Mouse (Mus musculus): ENCODE data around the gene Mrgprh.
A peak's percentile ranks its signal among the peaks of the same experiment; 100 is the strongest.
"Not testable (repeated sequence)": the region's sequence is repeated elsewhere in the genome, so short reads cannot be mapped to it uniquely, and the experiment has no call there.

Gene Mrgprh

GRCm38 (mm10) chr17:12872275-12873028, 3.4 kb upstream of the Mrgprh start:
- peak; percentile 37 to 55 for DNase-seq

- peak; percentile 88 to 92 for DNase-seq
These were observed 4.3 kb downstream of the Mrgprh start for GRCm38 (mm10) chr17:12880178-12880577.

GRCm38 (mm10) chr17:12881216-12881615, 5.4 kb downstream of the Mrgprh start:
- no peak for DNase-seq

DNA sequence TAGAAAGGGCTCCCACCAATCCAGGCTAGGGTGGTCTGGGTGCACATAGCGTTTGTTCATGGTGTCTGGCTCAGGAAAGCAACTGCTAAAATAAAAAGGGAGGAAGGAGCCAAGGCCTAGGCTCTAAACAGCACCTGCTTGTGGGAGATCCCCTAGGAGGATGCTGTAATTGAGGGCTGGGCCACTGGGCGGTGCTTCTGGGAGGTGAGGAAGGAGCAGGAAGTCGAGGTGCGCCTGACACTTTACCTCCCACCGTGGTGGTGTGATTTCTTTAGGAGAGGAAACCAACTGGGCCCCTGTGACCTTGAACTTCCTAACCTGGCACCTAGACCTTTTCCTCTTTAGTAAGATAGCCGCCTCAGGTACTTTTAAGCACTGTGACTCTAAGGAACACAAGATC, 10.8 kb downstream of the Mrgprh start:
- DNase-seq, result no peak

- DNase-seq, result peak in 1 of 2 experiments; percentile 34
These were observed 11.4 kb downstream of the Mrgprh start for GRCm38 (mm10) chr17:12887021-12887775.

DNA sequence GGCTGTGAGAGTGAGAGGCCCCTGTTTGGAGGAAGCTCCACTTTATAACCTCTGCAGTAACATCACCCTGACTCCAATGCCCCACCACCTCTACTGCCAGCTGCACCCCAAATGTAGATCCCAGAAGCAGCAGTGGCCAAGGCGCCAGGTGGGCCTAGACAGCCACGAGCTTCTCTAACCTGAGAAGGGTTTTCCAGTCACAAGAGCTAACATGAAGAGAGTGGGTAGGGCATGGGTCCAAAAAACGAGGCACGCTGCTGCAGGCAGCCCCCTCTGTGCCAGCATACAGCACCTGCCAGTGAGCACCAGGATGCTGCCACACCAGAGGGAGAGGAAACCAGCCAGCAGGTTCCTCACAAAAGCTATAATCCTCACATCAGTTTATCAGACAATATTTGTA, 15.2 kb downstream of the Mrgprh start:
- DNase-seq, result peak; percentile 74 to 80

- DNase-seq, result no peak
These were observed 16.2 kb downstream of the Mrgprh start for GRCm38 (mm10) chr17:12892033-12892432.

DNA sequence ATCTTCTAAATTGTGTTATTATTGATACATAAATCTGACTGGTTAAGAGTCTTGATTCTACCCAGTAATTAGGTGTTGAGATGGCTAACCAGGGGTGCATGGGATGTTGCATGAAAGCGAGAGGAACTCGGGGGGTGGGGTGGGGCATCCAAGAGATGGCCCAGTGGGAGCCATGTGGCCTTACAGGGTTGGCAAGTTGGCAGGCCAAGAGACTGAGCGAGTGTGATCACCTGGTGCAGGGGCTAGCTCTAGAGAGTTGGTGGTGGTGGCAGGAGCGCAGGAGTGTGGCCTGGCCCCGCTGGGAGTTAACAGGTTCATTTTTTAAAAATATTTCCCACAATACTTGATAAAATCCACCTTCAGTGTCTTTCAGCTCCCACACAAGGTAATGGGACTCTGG, 21.8 kb downstream of the Mrgprh start:
- DNase-seq, result no peak

- not testable (repeated sequence) for DNase-seq
These were observed 22.8 kb downstream of the Mrgprh start for GRCm38 (mm10) chr17:12898607-12899006.

DNA sequence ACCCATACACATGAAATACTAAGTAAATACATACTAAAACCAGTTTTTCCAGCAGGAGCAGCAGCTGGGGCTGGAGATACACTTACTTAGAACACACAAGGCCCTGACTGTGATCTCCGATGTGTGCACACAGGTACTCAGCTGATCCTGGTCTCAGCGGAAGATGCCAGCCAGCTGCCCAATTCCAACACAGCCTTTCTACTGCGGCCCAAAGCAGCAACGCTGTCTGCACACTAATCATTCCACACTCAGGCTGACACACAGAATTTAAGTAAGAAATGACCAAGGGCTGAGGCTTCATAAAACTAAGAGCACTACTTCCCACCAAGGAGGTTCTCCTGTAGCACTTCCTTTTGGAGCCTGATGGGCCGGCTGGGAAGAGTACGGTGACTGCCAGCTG, 26.5 kb downstream of the Mrgprh start:
- DNase-seq, result no peak

DNA sequence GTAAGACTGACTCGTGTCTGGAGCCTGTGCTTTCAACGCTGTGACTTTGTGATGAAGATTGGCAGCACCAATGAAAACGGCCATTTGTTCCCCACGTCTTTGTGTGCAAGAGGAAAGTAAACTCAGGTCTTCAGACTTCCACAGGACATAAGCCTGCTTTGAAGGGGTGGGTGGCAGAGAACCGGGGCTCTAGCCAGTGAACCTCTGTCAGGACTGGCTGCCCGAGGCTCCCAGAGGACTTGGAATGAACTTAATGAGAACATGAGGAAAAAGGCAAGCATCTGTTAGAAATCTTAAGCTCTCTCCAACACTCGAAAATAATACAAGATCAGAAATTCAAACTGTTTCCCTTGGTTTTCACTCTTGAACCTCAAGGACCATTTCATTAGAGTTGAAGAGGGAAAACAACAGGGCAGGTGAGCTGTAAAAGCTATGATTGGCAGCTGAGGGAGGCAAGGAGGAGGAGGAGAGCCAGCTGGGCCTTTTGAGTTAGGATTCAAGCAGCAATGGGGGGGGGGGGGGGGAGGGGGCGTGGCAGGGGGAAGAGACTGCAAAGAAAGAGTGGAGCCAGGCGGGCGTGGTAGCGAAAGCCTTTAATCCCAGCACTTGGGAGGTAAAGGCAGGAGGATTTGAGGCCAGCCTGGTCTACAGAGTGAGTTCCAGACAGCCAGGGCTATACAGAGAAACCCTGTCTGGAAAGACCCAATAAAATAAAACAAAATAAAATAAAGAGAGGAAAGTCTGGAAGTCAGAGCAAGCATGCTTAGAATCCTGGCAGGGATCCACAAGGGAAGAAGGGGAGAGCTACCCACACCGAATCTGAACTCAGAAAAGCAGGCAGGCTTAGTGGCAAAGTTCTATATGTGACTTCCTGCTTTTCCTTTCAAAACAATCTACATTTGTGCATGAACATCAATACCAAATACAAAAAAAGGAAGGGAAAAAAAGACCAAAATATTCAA, 27.8 kb downstream of the Mrgprh start:
- DNase-seq, result no peak

GRCm38 (mm10) chr17:12904349-12904748, 28.5 kb downstream of the Mrgprh start:
- no peak for DNase-seq

- DNase-seq, result no peak
These were observed 30.0 kb downstream of the Mrgprh start for GRCm38 (mm10) chr17:12905810-12906209.

- no peak for DNase-seq
These were observed 30.6 kb downstream of the Mrgprh start for GRCm38 (mm10) chr17:12906436-12906835.

DNA sequence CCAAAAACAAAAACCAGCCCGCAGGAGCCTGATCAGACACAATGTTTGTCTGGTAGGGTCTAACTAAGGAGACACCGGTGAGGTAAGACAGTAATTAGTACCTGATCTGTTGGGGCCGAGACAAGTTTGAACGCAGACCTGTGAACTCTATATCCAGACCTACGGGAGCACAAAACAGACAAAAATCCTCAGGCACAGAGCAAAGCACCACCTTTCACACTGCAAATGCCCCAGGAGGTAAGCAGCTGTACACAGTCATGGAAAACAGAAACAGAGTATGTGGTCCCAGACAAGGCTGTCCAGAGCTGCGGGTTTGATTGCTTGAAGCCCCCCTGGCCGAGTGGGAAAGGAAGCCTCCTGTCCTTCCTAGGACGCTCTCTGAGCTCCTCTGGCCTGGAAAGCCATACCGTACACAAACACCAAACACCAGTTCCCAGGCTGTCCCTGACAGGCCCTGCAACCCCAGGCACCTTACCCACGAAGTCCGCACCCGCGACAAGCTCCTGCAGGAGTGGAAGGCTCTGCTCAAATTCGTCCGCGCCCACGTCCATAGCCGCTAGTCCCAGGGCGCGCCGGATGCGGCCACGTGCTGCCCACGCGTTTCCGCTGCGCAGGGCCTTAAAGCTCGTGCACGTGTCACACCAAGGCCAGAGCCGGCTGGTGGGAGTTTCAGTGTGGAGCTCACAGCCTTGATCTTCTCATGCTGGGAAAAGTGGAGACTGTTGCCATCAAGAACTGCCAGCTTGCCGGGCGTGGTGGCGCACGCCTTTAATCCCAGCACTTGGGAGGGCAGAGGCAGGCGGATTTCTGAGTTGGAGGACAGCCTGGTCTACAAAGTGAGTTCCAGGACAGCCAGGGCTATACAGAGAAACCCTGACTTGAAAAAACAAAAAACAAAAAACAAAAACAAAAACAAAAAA, 33.8 kb downstream of the Mrgprh start, which contains the start of gene Pnldc1:
Gene Pnldc1 (minus strand): TSS at position 870 of the 920 bp plus-strand sequence.
- DNase-seq, result no peak

- no peak for DNase-seq
These were observed 34.6 kb downstream of the Mrgprh start for GRCm38 (mm10) chr17:12910391-12910790.

DNA sequence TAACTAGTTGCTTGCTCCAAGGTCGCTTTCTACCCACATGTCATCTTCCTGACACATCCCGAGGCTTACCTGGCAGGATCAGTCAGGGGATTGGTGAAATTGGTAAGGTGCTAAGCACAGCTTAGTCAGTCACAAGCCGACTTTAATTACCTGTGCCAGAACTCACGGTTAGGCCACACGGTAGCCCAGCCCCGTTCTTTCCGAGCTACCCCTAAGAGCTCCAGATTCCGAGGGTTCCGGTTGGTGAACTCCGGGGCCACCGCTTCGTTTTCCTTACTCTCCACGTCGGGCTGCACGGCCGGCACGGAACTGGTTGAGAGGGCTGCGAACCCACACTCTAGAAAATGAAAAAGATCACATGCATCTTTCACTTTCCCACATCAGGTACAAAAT, 39.6 kb downstream of the Mrgprh start, which contains the start of gene Tcp1:
Gene Tcp1 (plus strand): TSS at position 214 of the 393 bp plus-strand sequence.
- peak in 1 of 2 experiments; percentile 51 for DNase-seq

GRCm38 (mm10) chr17:12915881-12916583, 40.2 kb downstream of the Mrgprh start, which contains the start of gene Mrpl18:
Gene Mrpl18 (minus strand): TSS chr17:12916345.
- peak; percentile 98 to 99 for DNase-seq

DNA sequence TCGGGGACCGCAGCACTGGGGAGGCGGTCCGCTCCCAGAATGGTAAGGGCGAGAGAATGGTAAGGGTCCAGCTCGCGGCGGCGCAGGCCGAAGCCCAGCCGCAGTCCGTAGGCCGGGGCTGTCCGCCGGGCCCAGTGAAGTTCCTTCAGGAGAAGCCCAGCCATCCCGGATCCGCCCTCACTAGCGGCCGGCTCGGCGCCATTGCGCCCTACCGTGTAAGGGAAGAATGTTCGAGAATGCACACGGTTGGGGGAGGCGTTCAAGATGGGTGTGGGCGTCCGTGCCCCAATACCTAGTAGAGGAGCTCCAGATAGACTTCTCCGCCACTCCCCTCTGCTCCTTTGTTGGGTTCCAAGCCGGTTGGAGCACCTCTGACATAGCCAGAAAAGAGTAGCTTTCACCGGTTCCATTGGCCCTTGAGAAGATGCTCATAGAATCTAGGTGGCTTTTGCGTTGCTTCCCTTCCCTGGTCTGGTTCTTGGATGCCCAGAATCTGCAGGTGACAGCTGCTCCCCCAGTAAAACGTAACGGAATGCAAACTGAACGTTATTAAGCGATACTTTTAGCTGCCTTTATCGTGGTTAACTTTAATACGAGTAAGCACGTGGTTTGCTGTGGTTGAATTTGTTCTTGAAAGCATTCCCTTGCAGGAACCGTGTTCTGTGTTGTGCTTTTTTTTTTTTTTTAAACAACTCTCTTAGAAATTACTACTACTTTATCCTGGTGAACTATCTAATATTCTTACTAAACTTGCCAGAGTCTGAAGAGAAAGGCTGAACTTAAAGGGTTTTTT, 41.0 kb downstream of the Mrgprh start:
- DNase-seq, result no peak

GRCm38 (mm10) chr17:12921073-12921472, 45.2 kb downstream of the Mrgprh start:
- DNase-seq, result no peak

Measured in cerebellum, postnatal 10 days (tissue).